Mouse (Mus musculus): ENCODE data around the gene Cdc34. TPM values are rescaled to one million over a fixed set of nuclear protein-coding genes. Genes with fewer than 3 reads are reported as not detected.

The Cdc34 gene
- total RNA-seq, 2 experiments from 2014 or later = 60.9 to 68.5 TPM

GRCm38 (mm10) chr10:79716254-79716987, 34.4 kb downstream of the Cdc34 start, which contains the start of gene Hcn2:
Gene Hcn2 (plus strand): TSS chr10:79716634.
- DNase-seq (ENCODE audit: low spot score in 2 of 2) = no peak

GRCm38 (mm10) chr10:79716988-79717355, 35.0 kb downstream of the Cdc34 start:
- DNase-seq (ENCODE audit: low spot score in 2 of 2) = peak in 1 of 2 experiments; percentile 50

- no peak for DNase-seq (ENCODE audit: low spot score in 2 of 2)
These were observed 35.8 kb downstream of the Cdc34 start for GRCm38 (mm10) chr10:79717640-79718357.

- no peak for DNase-seq (ENCODE audit: low spot score in 2 of 2)
These were observed 39.1 kb downstream of the Cdc34 start for GRCm38 (mm10) chr10:79721089-79721488.

- DNase-seq (ENCODE audit: low spot score in 2 of 2) = no peak
These were observed 41.1 kb downstream of the Cdc34 start for GRCm38 (mm10) chr10:79723047-79723446.

GRCm38 (mm10) chr10:79723692-79724091, 41.7 kb downstream of the Cdc34 start:
- DNase-seq (ENCODE audit: low spot score in 2 of 2) = no peak

- no peak for DNase-seq (ENCODE audit: low spot score in 2 of 2)
These were observed 44.1 kb downstream of the Cdc34 start for GRCm38 (mm10) chr10:79726090-79726489.

- DNase-seq (ENCODE audit: low spot score in 2 of 2) = no peak
These were observed 46.6 kb downstream of the Cdc34 start for GRCm38 (mm10) chr10:79728323-79729249.

- no peak for DNase-seq (ENCODE audit: low spot score in 2 of 2)
These were observed 47.5 kb downstream of the Cdc34 start for GRCm38 (mm10) chr10:79729357-79729965.

GRCm38 (mm10) chr10:79732500-79732899, 50.5 kb downstream of the Cdc34 start:
- no peak for DNase-seq (ENCODE audit: low spot score in 2 of 2)

- DNase-seq (ENCODE audit: low spot score in 2 of 2) = no peak
These were observed 51.9 kb downstream of the Cdc34 start for GRCm38 (mm10) chr10:79733847-79734246.

GRCm38 (mm10) chr10:79735361-79735760, 53.4 kb downstream of the Cdc34 start:
- DNase-seq (ENCODE audit: low spot score in 2 of 2) = no peak

- no peak for DNase-seq (ENCODE audit: low spot score in 2 of 2)
These were observed 54.7 kb downstream of the Cdc34 start for GRCm38 (mm10) chr10:79736706-79737105.

Other genes with a start within 250 kb of the Cdc34 start
- not detected for gene Vmn2r83, start 213.5 kb upstream of the Cdc34 start, total RNA-seq (2021)
- 1 to 10 TPM; 5.2 to 8.5 TPM for gene Plpp2, start 148.4 kb upstream of the Cdc34 start, total RNA-seq (2021)
- gene Mier2, start 127.0 kb upstream of the Cdc34 start, total RNA-seq (2021) = 10 to 100 TPM; 51.5 to 52.8 TPM
- gene Theg, start 94.9 kb upstream of the Cdc34 start, total RNA-seq (2021) = not detected
- 1 to 10 TPM; 6.5 to 8.3 TPM for gene C2cd4c, start 68.2 kb upstream of the Cdc34 start, total RNA-seq (2021)
- 10 to 100 TPM; 42.7 to 44.5 TPM for gene Shc2, start 44.3 kb upstream of the Cdc34 start, total RNA-seq (2021)
- under 1 TPM; 0.52 to 0.53 TPM for gene Odf3l2, start 36.5 kb upstream of the Cdc34 start, total RNA-seq (2021)
- under 1 TPM in 1 of 2 experiments, not detected in 1; 0.37 TPM for gene Madcam1, start 17.6 kb upstream of the Cdc34 start, total RNA-seq (2021)
- gene Tpgs1, start 12.8 kb upstream of the Cdc34 start, total RNA-seq (2021) = 10 to 100 TPM; 72.3 to 73.2 TPM
- gene Gzmm, start 6.8 kb downstream of the Cdc34 start, total RNA-seq (2021) = 1 to 10 TPM; 1.7 to 1.9 TPM
- gene Bsg, start 22.3 kb downstream of the Cdc34 start, total RNA-seq (2021) = 100 to 1,000 TPM; 695 to 807 TPM
- 10 to 100 TPM; 89.2 to 96.6 TPM for gene Hcn2, start 34.4 kb downstream of the Cdc34 start, total RNA-seq (2021)
- 10 to 100 TPM; 45.3 to 49.0 TPM for gene Polrmt, start 64.4 kb downstream of the Cdc34 start, total RNA-seq (2021)
- gene Fgf22, start 72.9 kb downstream of the Cdc34 start, total RNA-seq (2021) = 1 to 10 TPM in 1 of 2 experiments, under 1 TPM in 1; 0.88 to 1.7 TPM
- gene Rnf126, start 84.8 kb downstream of the Cdc34 start, total RNA-seq (2021) = 10 to 100 TPM; 86.1 to 90.5 TPM
- gene Fstl3, start 95.1 kb downstream of the Cdc34 start, total RNA-seq (2021) = 1 to 10 TPM; 1.2 to 2.4 TPM
- under 1 TPM in 1 of 2 experiments, not detected in 1; 0.16 TPM for gene Prss57, start 108.8 kb downstream of the Cdc34 start, total RNA-seq (2021)
- 100 to 1,000 TPM; 356 to 379 TPM for gene Palm, start 111.4 kb downstream of the Cdc34 start, total RNA-seq (2021)
- under 1 TPM; 0.26 to 0.53 TPM for gene Misp, start 138.8 kb downstream of the Cdc34 start, total RNA-seq (2021)
- gene Ptbp1, start 172.2 kb downstream of the Cdc34 start, total RNA-seq (2021) = 10 to 100 TPM; 62.9 to 70.2 TPM
- 1 to 10 TPM; 2.3 to 3.0 TPM for gene Prtn3, start 192.3 kb downstream of the Cdc34 start, total RNA-seq (2021)
- gene Plppr3, start 192.4 kb downstream of the Cdc34 start, total RNA-seq (2021) = 10 to 100 TPM; 53.5 to 57.7 TPM
- gene Elane, start 204.1 kb downstream of the Cdc34 start, total RNA-seq (2021) = not detected
- gene Cfd, start 208.7 kb downstream of the Cdc34 start, total RNA-seq (2021) = not detected
- 10 to 100 TPM; 48.8 to 51.9 TPM for gene Med16, start 226.7 kb downstream of the Cdc34 start, total RNA-seq (2021)
- not detected for gene Gm26602, start 228.7 kb downstream of the Cdc34 start, total RNA-seq (2021)
- gene Kiss1r, start 234.8 kb downstream of the Cdc34 start, total RNA-seq (2021) = 1 to 10 TPM; 5.0 to 8.9 TPM
- 100 to 1,000 TPM; 424 to 430 TPM for gene R3hdm4, start 239.0 kb downstream of the Cdc34 start, total RNA-seq (2021)
- gene Arid3a, start 244.8 kb downstream of the Cdc34 start, total RNA-seq (2021) = 1 to 10 TPM; 4.5 to 6.4 TPM

All from layer of hippocampus, postnatal 14 days (tissue).